Mouse (Mus musculus) stomach, adult 2 months (tissue): ENCODE measurements around the gene Vmn1r234. TPM values are rescaled to one million over a fixed set of nuclear protein-coding genes. Genes with fewer than 3 reads are reported as not detected.

ENCODE experiments used
- polyA plus RNA-seq: library from polyadenylated mRNA; depleted of rRNA; stranded (reverse); fragments of >200 nt; gene quantifications from 2 replicates; pipeline ENCODE4 v1.2.3, GENCODE M21; 2012; rRNA removed

Vmn1r234 gene
- polyA plus RNA-seq: not detected in 2 replicates

GRCm38 (mm10) chr17:21225787-21226186 is at the start of gene Vmn1r234:
TSS of gene Vmn1r234 (plus strand) at chr17:21226087.

GRCm38 (mm10) chr17:21256111-21256510 is 30.2 kb downstream of the Vmn1r234 start, which contains the start of gene Vmn1r235:
TSS of gene Vmn1r235 (plus strand) at chr17:21256411.

GRCm38 (mm10) chr17:21282642-21283041 is 56.8 kb downstream of the Vmn1r234 start, which contains the start of gene Vmn1r236:
TSS of gene Vmn1r236 (plus strand) at chr17:21282942.

Other genes starting within 250 kb of the Vmn1r234 start
- not detected in 2 replicates for gene Vmn1r233, start 229.6 kb upstream of the Vmn1r234 start, polyA plus RNA-seq
- gene Zfp160, start 217.2 kb upstream of the Vmn1r234 start, polyA plus RNA-seq: 0.15 and 0.23 TPM in 2 replicates
- not detected in 2 replicates for gene Vmn1r235, start 30.3 kb downstream of the Vmn1r234 start, polyA plus RNA-seq
- not detected in 2 replicates for gene Vmn1r236, start 56.9 kb downstream of the Vmn1r234 start, polyA plus RNA-seq
- gene Vmn1r237, start 85.8 kb downstream of the Vmn1r234 start, polyA plus RNA-seq: not detected in 2 replicates
- gene Zfp677, start 157.7 kb downstream of the Vmn1r234 start, polyA plus RNA-seq: 0.02 TPM in 1 of 2 replicates, not detected in the other
- not detected in 2 replicates for gene Zfp54, start 197.1 kb downstream of the Vmn1r234 start, polyA plus RNA-seq
- gene Zfp51, start 224.3 kb downstream of the Vmn1r234 start, polyA plus RNA-seq: 0.02 and 0.10 TPM in 2 replicates